Mouse (Mus musculus) small intestine, adult 2 months (tissue): ENCODE measurements around the gene Atp2b2.
"Not testable (repeated sequence)": the region's sequence is repeated elsewhere in the genome, so short reads cannot be mapped to it uniquely, and the experiment has no call there.

Experiments
- CTCF ChIP-seq: fragments of 200-500 bp; IDR thresholded peaks from 2 replicates; pipeline ENCODE4 v1.5.1; 2012; ENCODE audit warnings: low read depth, mild to moderate bottlenecking, control low read depth, inconsistent platforms, low read length, moderate library complexity, mixed read lengths; ENCODE audit not compliant: insufficient replicate concordance, insufficient read length; ENCODE audit errors: extremely low read depth
- POLR2A ChIP-seq: fragments of 200-500 bp; IDR thresholded peaks from 2 replicates; pipeline ENCODE4 v1.6.1; 2012; ENCODE audit warnings: low read depth, mild to moderate bottlenecking, control low read depth, inconsistent platforms, low read length, moderate library complexity

GRCm38 (mm10) chr6:113713389-113713788, 329.0 kb downstream of the Atp2b2 start:
- not testable (repeated sequence) for TF ChIP-seq CTCF, POLR2A
